Mouse (Mus musculus) thymus, postnatal 0 days (tissue): ENCODE measurements around the gene Pias1. TPM values are rescaled to one million over a fixed set of nuclear protein-coding genes. Genes with fewer than 3 reads are reported as not detected.
A peak's percentile ranks its signal among the peaks of the same experiment; 100 is the strongest.
"Not testable (repeated sequence)": the region's sequence is repeated elsewhere in the genome, so short reads cannot be mapped to it uniquely, and the experiment has no call there.

Experiments used
- DNase-seq: peaks from one replicate; pipeline ENCODE4 v3.0.0-alpha.2; 2015; ENCODE audit warnings: low spot score
- polyA plus RNA-seq: library from polyadenylated mRNA; unstranded; fragments of >200 nt; fragmentation: Nextera tagmentation; extraction: Ambion mirVana; gene quantifications from 2 replicates; pipeline ENCODE4 v1.2.1, GENCODE M21; 2015

Gene Pias1
- polyA plus RNA-seq, 1 experiment from 2014 or later, result 53.0 TPM

GRCm38 (mm10) chr9:62944063-62944462 is 43.7 kb downstream of the Pias1 start:
- DNase-seq, result no peak

DNA sequence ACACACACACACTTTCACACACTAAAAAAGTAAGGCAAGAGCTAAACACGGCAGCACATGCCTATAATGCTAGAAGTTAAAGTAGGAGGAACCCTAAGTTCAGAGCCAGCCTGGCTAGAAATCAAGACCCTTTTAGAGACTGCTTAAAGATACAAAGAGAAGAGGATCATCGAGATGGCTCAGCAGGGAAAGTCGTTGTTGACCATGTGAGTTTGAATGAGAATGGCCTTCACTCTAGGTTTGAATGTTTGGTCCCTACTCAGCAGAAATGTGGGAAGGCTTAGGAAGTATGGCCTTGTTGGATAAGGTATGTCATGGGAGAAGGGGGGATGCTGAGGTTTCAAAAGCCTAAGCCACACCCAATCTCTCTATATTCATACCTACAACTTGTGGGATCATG is 46.8 kb downstream of the Pias1 start:
- no peak for DNase-seq

- no peak for DNase-seq
These were observed 51.9 kb downstream of the Pias1 start for GRCm38 (mm10) chr9:62935854-62936253.

- DNase-seq, result no peak
These were observed 52.9 kb downstream of the Pias1 start for GRCm38 (mm10) chr9:62934700-62935400.

DNA sequence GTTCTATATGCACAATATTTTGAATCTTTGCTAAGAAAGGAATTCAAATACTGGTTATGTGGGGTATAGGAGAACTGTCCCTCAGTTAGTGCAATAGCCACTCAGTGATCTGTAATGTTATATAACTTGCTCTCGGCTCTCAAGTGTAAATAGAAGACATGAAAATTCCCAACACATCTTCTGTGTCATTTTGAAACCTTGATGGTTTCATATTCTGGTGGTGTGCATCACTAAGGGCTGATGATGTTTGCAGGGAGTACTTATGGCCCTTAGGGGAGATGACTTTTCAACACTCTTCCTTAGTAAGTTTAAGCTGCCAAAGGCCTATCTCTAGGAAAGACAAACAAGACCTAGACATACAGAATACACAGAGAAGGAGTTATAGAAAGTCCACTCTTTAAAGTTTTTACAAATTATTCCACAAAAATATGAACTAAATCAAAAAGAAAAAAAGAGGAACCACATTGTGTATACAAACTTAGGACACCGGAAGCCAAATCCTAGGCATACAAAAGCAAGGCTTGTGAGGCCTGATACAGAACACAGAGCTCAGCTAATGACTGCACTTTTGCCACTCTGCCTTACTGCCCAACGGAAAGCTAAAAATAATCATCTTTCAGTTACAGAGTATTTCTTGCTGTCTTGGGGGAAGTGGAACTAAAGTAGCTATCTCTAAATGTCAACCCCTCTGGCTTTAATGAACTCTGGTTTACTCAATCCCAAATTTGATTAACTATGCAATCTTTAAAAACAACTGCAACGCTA is 55.0 kb downstream of the Pias1 start:
- DNase-seq, result no peak

- no peak for DNase-seq
These were observed 62.7 kb downstream of the Pias1 start for GRCm38 (mm10) chr9:62924886-62925610.

GRCm38 (mm10) chr9:62920877-62921276 is 66.8 kb downstream of the Pias1 start:
- peak; percentile 25 for DNase-seq

GRCm38 (mm10) chr9:62917059-62917458 is 70.7 kb downstream of the Pias1 start:
- no peak for DNase-seq

DNA sequence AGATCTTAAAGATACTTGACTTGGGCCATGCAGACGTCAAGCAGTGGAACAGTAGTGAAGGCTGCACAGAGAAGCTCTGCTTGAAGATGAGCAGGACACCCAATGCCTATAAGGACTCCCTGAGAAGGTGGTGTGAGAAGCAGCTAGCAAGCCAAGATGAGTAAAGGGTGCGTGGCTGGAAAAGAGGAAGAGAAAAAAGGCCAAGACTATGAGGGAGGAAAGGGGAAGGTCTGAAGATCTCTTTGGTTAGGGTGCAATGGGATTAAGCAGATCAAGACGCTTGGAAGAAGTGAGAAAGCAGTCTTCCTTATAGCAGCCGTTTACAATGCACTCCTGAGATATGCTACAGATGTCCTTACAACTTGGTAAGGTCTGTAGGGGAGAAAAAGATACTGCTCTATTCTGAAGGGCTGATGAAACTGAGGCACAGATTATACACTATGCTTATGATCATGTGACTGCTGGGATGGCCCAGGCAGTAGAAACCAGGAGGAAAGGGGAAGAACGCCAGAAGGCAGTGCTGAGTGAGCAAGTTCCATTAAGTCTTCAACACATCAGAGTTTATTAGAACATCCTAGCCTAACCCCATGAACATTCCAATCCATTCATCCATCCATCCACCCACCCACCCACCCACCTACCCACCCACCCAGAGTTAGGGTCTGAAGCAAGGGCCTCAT is 74.2 kb downstream of the Pias1 start:
- no peak for DNase-seq

GRCm38 (mm10) chr9:62905039-62905438 is 82.7 kb downstream of the Pias1 start:
- no peak for DNase-seq

DNA sequence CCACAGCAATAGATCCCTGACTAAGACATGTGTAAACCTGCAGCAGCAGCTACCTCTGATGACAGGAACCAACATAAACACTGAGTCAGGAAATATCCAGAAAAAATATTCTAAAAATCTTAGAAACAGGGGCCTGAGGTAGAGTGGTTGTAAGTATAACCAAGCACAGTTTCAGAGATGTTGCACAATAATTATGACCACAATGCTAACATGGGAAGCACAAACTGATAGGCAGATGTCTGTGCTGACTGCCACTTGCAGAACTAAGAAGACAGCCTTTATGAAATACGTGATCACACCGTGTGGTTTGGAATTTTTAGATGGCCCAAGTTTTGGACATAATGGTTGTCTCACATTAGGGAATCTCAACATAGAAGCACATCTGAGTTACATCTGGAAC is 83.9 kb downstream of the Pias1 start:
- no peak for DNase-seq

GRCm38 (mm10) chr9:62901736-62902135 is 86.0 kb downstream of the Pias1 start:
- DNase-seq, result no peak

- DNase-seq, result no peak
These were observed 93.2 kb downstream of the Pias1 start for GRCm38 (mm10) chr9:62894486-62894885.

GRCm38 (mm10) chr9:62881871-62882270 is 105.9 kb downstream of the Pias1 start:
- no peak for DNase-seq

GRCm38 (mm10) chr9:62877825-62878224 is 109.9 kb downstream of the Pias1 start:
- no peak for DNase-seq

DNA sequence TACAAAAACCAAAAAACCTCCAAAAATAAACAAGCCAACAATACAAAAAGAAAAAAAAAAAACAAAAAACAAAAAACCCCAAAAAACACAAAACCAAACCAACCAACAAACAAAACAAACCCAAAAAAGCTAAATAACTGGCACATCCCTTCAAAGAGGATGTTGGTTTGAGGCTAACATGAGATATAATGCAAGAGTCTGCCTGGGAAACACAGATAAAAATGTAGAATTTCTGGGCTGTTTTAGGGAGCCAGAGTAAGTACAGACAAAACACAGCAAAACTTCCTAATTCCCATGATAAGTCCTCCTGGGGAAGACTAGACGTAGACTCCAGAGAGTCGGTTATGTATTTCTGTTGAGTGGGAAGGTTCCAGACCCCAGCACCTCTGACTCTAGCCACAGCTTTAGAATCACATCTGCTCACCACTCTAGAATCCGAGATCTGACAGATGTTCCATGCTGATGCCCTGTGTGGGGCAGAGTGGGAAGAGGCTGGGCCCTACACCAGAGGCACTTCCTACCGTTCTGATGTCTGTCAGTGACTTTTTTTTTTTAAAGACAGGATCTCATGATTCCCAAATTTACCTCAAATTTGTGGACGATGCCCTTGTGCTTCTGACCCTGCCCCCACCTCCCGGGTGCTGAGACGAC is 110.6 kb downstream of the Pias1 start:
- DNase-seq, result no peak

DNA sequence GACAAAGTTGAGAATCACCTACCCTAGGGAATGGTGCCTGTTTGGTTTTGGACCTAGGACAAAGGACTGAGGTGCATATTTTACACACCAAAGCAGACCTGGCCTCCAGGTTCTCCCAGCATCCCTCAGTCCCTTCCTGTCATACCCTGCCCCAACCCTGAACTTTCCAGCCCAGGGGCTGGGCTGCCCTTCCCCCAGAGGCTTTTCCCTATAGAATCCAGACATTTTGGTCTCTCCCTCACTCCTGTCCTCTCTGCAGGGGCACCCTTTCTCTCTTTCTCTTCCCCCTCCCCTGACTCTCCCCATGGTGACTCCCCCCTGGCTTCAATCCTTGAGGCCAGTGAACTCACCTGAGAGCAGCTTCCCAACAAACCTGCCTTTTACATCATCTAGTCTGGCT is 117.0 kb downstream of the Pias1 start:
- DNase-seq, result no peak

DNA sequence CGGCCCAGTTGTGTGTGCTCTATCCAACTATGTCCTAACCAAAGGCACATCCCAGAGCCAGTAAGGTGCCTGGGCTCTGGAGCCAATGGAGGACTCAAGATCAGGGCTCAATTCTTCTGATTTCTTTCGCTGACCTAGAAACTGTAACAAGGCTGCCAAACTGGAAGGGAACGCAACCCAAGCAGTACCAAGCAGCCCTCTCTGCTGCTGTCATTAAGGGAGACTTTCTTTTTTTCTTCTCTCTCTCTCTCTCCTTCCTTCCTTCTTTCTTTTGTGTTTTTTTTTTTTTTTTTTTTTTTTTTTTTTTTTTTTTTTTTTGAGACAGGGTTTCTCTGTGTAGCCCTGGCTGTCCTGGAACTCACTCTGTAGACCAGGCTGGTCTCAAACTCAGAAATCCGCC is 118.5 kb downstream of the Pias1 start:
- not testable (repeated sequence) for DNase-seq

DNA sequence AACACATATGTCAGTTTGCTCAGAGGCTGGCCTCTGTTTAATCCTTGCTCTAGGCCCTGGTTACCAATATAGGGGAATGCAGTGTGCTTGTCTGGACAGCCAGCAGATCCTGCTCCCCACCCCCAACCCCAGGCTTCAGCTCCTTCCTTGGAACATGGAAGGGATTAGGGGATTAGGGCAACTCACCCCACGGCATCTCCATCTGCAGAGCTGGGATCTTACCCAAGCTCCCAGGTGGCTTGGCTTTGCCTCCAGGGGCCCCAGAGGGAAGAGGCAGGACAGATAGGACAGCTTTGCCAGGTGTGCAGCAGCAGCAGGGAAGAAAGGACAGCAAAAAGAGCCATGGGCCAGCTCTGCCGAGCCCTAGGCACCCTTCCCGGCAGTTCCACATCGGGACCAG is 126.9 kb downstream of the Pias1 start:
- no peak for DNase-seq

DNA sequence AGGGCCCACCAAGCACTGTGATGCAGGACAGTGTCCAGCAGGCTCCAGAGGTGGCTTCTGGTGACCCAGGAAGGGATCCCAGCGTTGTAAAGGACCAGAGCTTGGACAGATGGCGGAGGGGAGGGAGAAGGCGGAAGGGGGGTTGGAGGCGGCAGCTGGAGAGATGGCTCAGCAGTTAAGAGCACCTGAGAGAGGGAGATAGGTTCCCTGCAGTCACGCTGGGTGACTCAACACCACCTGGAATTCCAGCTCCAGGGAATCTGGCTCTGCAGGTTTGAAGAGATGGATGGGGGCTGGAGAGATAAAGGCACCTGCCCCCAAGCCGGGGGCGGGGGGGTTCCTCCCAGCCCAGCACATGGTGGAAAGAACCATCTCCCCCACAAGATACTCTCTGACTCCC is 127.6 kb downstream of the Pias1 start:
- not testable (repeated sequence) for DNase-seq
